Mouse (Mus musculus) cortical plate, adult 2 months (tissue): ENCODE results near the gene Nfkbil1.

Experiments
- CTCF ChIP-seq: fragments of 200-500 bp; IDR thresholded peaks from 2 replicates; pipeline ENCODE4 v1.5.1; 2011; ENCODE audit warnings: mild to moderate bottlenecking, control low read depth, low read length; ENCODE audit not compliant: insufficient read depth; ENCODE audit errors: extremely low read depth
- POLR2A ChIP-seq: fragments of 200-500 bp; IDR thresholded peaks from 2 replicates; pipeline ENCODE4 v1.6.1; 2011; ENCODE audit warnings: mild to moderate bottlenecking, low read length, control low read depth; ENCODE audit not compliant: insufficient read depth; ENCODE audit errors: extremely low read depth

DNA sequence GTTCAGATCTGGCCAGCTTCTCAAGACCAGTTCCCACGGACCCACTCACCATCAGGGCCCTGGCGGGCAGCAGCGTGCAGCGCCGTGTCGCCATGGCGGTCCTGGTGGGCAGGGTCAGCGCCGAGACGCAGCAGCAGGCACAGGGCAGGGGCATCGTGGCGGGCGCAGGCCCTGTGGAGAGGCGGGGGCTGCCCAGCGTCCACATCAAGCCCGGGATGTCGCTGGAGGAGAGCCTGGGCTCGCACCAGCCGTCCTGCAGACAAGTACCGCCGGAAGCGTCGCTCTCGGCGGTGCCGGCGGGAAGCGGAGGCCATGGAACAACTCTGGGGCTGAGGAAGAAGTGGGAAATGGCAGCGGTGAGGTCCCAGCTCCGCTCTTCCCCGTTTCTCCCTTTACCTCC is 689 bp downstream of the Nfkbil1 start:
- no peak for TF ChIP-seq POLR2A
- no peak for TF ChIP-seq CTCF
